Comparison of ENCODE assay signal across 8 mouse cellular contexts in the genomic region with DNA sequence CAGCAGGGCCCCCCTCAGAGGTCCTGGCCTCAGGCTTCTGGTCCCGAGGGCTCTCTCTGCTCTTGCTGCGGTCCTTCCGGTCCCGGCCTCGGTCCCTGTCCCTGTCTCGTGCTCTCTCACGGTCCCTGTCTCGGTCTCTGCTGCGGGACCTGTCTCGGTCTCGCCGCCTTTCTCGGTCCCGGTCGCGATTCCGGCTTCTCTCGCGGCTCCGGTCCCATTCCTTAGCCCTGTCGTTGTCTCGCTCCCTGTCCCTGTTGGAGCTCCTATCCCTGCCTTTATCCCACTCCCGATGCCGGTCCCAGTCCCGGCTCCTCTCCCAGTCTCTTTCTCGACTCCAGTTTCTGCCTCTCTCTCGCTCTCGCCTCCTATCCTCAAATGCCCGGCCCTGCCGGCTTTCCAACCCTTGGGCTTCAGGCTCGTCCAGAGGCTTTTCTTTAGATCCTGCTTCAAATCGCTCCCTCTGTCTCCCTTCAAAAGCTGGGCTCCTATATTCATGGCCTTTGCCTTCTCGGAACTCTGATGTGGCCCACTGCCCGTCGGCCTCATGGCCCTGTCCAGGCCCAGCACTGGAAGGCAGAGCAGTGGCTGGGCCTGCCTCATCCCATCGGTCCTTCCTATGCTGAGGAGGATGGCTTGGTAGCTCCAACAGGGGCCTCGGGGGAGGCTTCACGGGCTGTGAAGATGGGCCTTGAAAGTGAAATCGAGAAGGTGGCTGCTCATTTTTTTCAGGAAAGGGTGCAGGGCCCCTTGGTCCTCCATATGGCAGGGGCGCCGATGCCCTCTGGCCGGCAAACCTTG. TPM values are rescaled to one million over a fixed set of nuclear protein-coding genes. Genes with fewer than 3 reads are reported as not detected.
DNase-seq lines count a peak whose midpoint lies in the region; ATAC-seq and TF ChIP-seq lines count a peak whose summit lies in the region.

No protein-coding gene starts in this region.

- H3K4me3 ChIP-seq in lung, postnatal 0 days (ENCODE audit: low read depth, low read length) = no peak overlapping the region
- H3K4me3 ChIP-seq in embryonic facial prominence, embryonic 13.5 days = peak overlapping the region; percentile 25
- no peak overlapping the region for H3K4me3 ChIP-seq in kidney, postnatal 0 days (replicated peaks; ENCODE audit: low read depth, low read length)
- 0 out of 2 replicates have a peak overlapping the region, but pooled peaks have one; percentile 15 for H3K4me3 ChIP-seq in neural tube, embryonic 15.5 days (replicated peaks)

- H3K9ac ChIP-seq in lung, postnatal 0 days (replicated peaks; ENCODE audit: low read depth) = peak overlapping the region; percentile 3; the same call in 1 of the 2 replicates
- peak overlapping the region; percentile 64 for H3K9ac ChIP-seq in embryonic facial prominence, embryonic 13.5 days
- peak overlapping the region; percentile 43; the same call in 1 of the 2 replicates for H3K9ac ChIP-seq in kidney, postnatal 0 days (ENCODE audit: low read depth, low read length)
- peak overlapping the region; percentile 42 for H3K9ac ChIP-seq in neural tube, embryonic 15.5 days (replicated peaks)

- H3K4me2 ChIP-seq in lung, postnatal 0 days (replicated peaks; ENCODE audit: low read depth, low read length) = 0 out of 2 replicates have a peak overlapping the region, but pooled peaks have one; percentile 0
- H3K4me2 ChIP-seq in embryonic facial prominence, embryonic 13.5 days = peak overlapping the region; percentile 53
- peak overlapping the region; percentile 32 for H3K4me2 ChIP-seq in kidney, postnatal 0 days (ENCODE audit: low read length)
- peak overlapping the region; percentile 49 for H3K4me2 ChIP-seq in neural tube, embryonic 15.5 days

- H3K9me3 ChIP-seq in lung, postnatal 0 days (ENCODE audit: low read length) = no peaks in the 10 kb centered on the region
- H3K9me3 ChIP-seq in embryonic facial prominence, embryonic 13.5 days = no peaks in the 10 kb centered on the region
- no peaks in the 10 kb centered on the region for H3K9me3 ChIP-seq in kidney, postnatal 0 days (replicated peaks; ENCODE audit: low read length)
- no peaks in the 10 kb centered on the region for H3K9me3 ChIP-seq in neural tube, embryonic 15.5 days (replicated peaks)

- no peaks in the 10 kb centered on the region for H3K4me1 ChIP-seq in lung, postnatal 0 days (ENCODE audit: insufficient read depth, low read depth, low read length)
- H3K4me1 ChIP-seq in embryonic facial prominence, embryonic 13.5 days = peaks cover 11% of the 10 kb centered on the region
- no peaks in the 10 kb centered on the region; the same call in 1 of the 2 replicates for H3K4me1 ChIP-seq in kidney, postnatal 0 days (replicated peaks; ENCODE audit: insufficient read depth, low read length)
- H3K4me1 ChIP-seq in neural tube, embryonic 15.5 days = peaks cover 9% of the 10 kb centered on the region

- H3K27me3 ChIP-seq in lung, postnatal 0 days (replicated peaks; ENCODE audit: insufficient read depth, low read length) = no peaks in the 10 kb centered on the region
- no peaks in the 10 kb centered on the region; the same call in 1 of the 2 replicates for H3K27me3 ChIP-seq in embryonic facial prominence, embryonic 13.5 days
- no peaks in the 10 kb centered on the region for H3K27me3 ChIP-seq in kidney, postnatal 0 days (ENCODE audit: insufficient read depth, low read length)
- H3K27me3 ChIP-seq in neural tube, embryonic 15.5 days (replicated peaks) = no peaks in the 10 kb centered on the region

- no peak for DNase-seq in lung, postnatal 0 days (ENCODE audit: low spot score)
- no peak for DNase-seq in lung, postnatal 10 days
- DNase-seq in kidney, postnatal 0 days (ENCODE audit: low spot score) = no peak
- no peak for DNase-seq in ovary, postnatal 10 days (ENCODE audit: low spot score)
- DNase-seq in B cell, adult 2 months = no peak
- no peak for DNase-seq in right cerebral cortex, adult 2 months (ENCODE audit: low spot score in 2 of 2)

- H3K36me3 ChIP-seq in lung, postnatal 0 days (ENCODE audit: insufficient read depth, low read length) = 0 out of 2 replicates have a peak, but pooled peaks cover 7% of the 10 kb centered on the region
- peaks cover 27% of the 10 kb centered on the region for H3K36me3 ChIP-seq in embryonic facial prominence, embryonic 13.5 days
- peaks cover 15% of the 10 kb centered on the region; the same call in 1 of the 2 replicates for H3K36me3 ChIP-seq in kidney, postnatal 0 days (ENCODE audit: insufficient read depth, low read length)
- peaks cover 17% of the 10 kb centered on the region for H3K36me3 ChIP-seq in neural tube, embryonic 15.5 days

- no peak overlapping the region for H3K27ac ChIP-seq in lung, postnatal 0 days (ENCODE audit: low read length)
- no peak overlapping the region for H3K27ac ChIP-seq in embryonic facial prominence, embryonic 13.5 days
- no peak overlapping the region for H3K27ac ChIP-seq in kidney, postnatal 0 days
- no peak overlapping the region for H3K27ac ChIP-seq in neural tube, embryonic 15.5 days (replicated peaks)

- no peak for TF ChIP-seq EP300 in lung, postnatal 0 days (IDR thresholded peaks at IDR 0.05)

- no peak for ATAC-seq in lung, postnatal 0 days
- no peak for ATAC-seq in embryonic facial prominence, embryonic 13.5 days (ENCODE audit: insufficient number of reproducible peaks, insufficient read depth, low FRiP score, low TSS enrichment, low read depth)
- 0 out of 2 replicates have a peak, but pooled peaks have one; percentile 11 for ATAC-seq in kidney, postnatal 0 days (replicated peaks; ENCODE audit: low FRiP score, low read depth)
- no peak for ATAC-seq in neural tube, embryonic 15.5 days (ENCODE audit: low FRiP score)

- no peak for TF ChIP-seq CTCF in lung, postnatal 0 days (IDR thresholded peaks at IDR 0.05)
- TF ChIP-seq CTCF in kidney, postnatal 0 days (IDR thresholded peaks at IDR 0.05; ENCODE audit: low read depth) = no peak

- WGBS in lung, postnatal 0 days = 31% methylated on average over 42 of the region's 42 CpGs
- WGBS in embryonic facial prominence, embryonic 13.5 days = 31% methylated on average over 42 of the region's 42 CpGs
- 28% methylated on average over 42 of the region's 42 CpGs for WGBS in kidney, postnatal 0 days
- WGBS in neural tube, embryonic 15.5 days = 29% methylated on average over 42 of the region's 42 CpGs

RNA-seq across cellular contexts. Expression of a gene that starts 17.0 kb away (rescaled TPM):
- polyA plus RNA-seq in lung, postnatal 0 days (2015; fragmentation: Nextera tagmentation; extraction: Ambion mirVana) = not detected in 2 replicates
- 0.28 and 0.65 TPM in 2 replicates for polyA plus RNA-seq in embryonic facial prominence, embryonic 13.5 days (2015; fragmentation: Nextera tagmentation; extraction: Ambion mirVana)
- 0.08 and 0.13 TPM in 2 replicates for polyA plus RNA-seq in kidney, postnatal 0 days (2015; fragmentation: Nextera tagmentation; extraction: Ambion mirVana)
- 0.37 and 0.77 TPM in 2 replicates for polyA plus RNA-seq in neural tube, embryonic 15.5 days (2015; fragmentation: Nextera tagmentation; extraction: Ambion mirVana)

RNA-seq across cellular contexts. Expression of a gene that starts 50.2 kb away (rescaled TPM):
- polyA plus RNA-seq in lung, postnatal 0 days (2015; fragmentation: Nextera tagmentation; extraction: Ambion mirVana) = 14.9 and 16.3 TPM in 2 replicates
- polyA plus RNA-seq in embryonic facial prominence, embryonic 13.5 days (2015; fragmentation: Nextera tagmentation; extraction: Ambion mirVana) = 36.3 and 36.5 TPM in 2 replicates
- polyA plus RNA-seq in kidney, postnatal 0 days (2015; fragmentation: Nextera tagmentation; extraction: Ambion mirVana) = 17.7 and 18.0 TPM in 2 replicates
- polyA plus RNA-seq in neural tube, embryonic 15.5 days (2015; fragmentation: Nextera tagmentation; extraction: Ambion mirVana) = 21.4 and 23.1 TPM in 2 replicates

RNA-seq across cellular contexts. Expression of a gene that starts 50.4 kb away (rescaled TPM):
- 38.7 and 38.8 TPM in 2 replicates for polyA plus RNA-seq in lung, postnatal 0 days (2015; fragmentation: Nextera tagmentation; extraction: Ambion mirVana)
- 62.8 and 66.5 TPM in 2 replicates for polyA plus RNA-seq in embryonic facial prominence, embryonic 13.5 days (2015; fragmentation: Nextera tagmentation; extraction: Ambion mirVana)
- 48.1 and 51.0 TPM in 2 replicates for polyA plus RNA-seq in kidney, postnatal 0 days (2015; fragmentation: Nextera tagmentation; extraction: Ambion mirVana)
- polyA plus RNA-seq in neural tube, embryonic 15.5 days (2015; fragmentation: Nextera tagmentation; extraction: Ambion mirVana) = 54.9 and 57.5 TPM in 2 replicates

Comparison
In these comparisons a context has a peak if more than half of its experiments do, and no peak if none do; other contexts are left out.
1. H3K4me2 ChIP-seq: peak in every context shown above with its lines; median percentile 53 in embryonic facial prominence, embryonic 13.5 days; 49 in neural tube, embryonic 15.5 days; 32 in kidney, postnatal 0 days; 0 in lung, postnatal 0 days.
2. H3K4me3 ChIP-seq: peak in embryonic facial prominence, embryonic 13.5 days (single experiment) and neural tube, embryonic 15.5 days (single experiment); none in lung, postnatal 0 days (single experiment) and kidney, postnatal 0 days (single experiment).
3. H3K9ac ChIP-seq: peak in every context shown above with its lines; median percentile 64 in embryonic facial prominence, embryonic 13.5 days; 43 in kidney, postnatal 0 days; 42 in neural tube, embryonic 15.5 days; 3 in lung, postnatal 0 days.